Mouse (Mus musculus) testis, adult 2 months (tissue): ENCODE measurements at regions not wholly inside any gene's neighbourhood (a gene's known extent, or its start where the extent isn't known, plus 50 kb on each side); places are given as distances from the start of the nearest gene placed in this dataset.

ENCODE experiments used
- CTCF ChIP-seq: fragments of 200-500 bp; IDR thresholded peaks from 2 replicates; pipeline ENCODE4 v1.5.1; 2012; ENCODE audit warnings: low read depth, mild to moderate bottlenecking, inconsistent platforms, low read length, moderate library complexity; ENCODE audit not compliant: control insufficient read depth, insufficient read depth, insufficient replicate concordance
- POLR2A ChIP-seq: fragments of 200-500 bp; IDR thresholded peaks from 2 replicates; pipeline ENCODE4 v1.6.1; 2012; ENCODE audit warnings: low read depth, mild to moderate bottlenecking, inconsistent platforms, low read length, moderate library complexity; ENCODE audit not compliant: control insufficient read depth

GRCm38 (mm10) chr15:8815958-8816357 lies 105.4 kb upstream of the Slc1a3 start:
- TF ChIP-seq CTCF = no peak
- TF ChIP-seq POLR2A = no peak
